Mouse (Mus musculus) heart, embryonic 11.5 days (tissue): ENCODE results near the gene Kcnk1. TPM values are rescaled to one million over a fixed set of nuclear protein-coding genes. Genes with fewer than 3 reads are reported as not detected.

Experiments
- ATAC-seq: fragments of 200-750 bp; cut with Nextera tagmentation; replicated peaks from 2 replicates; pipeline ENCODE4 v1.8.0; 2017; ENCODE audit warnings: moderate library complexity; ENCODE audit not compliant: insufficient number of reproducible peaks, low FRiP score, low TSS enrichment
- H3K27ac ChIP-seq: fragments of 300-500 bp; sonication (generic); 2 replicates; pipeline ENCODE4 v1.5.1; 2014; ENCODE audit warnings: mild to moderate bottlenecking, low read depth, low read length
- H3K27me3 ChIP-seq: fragments of 300-500 bp; sonication (generic); 2 replicates; pipeline ENCODE4 v1.6.1; 2014; ENCODE audit warnings: mild to moderate bottlenecking, low read length, mixed read lengths; ENCODE audit not compliant: control insufficient read depth, insufficient read depth
- H3K36me3 ChIP-seq: fragments of 300-500 bp; sonication (generic); 2 replicates; pipeline ENCODE4 v1.6.1; 2014; ENCODE audit warnings: mild to moderate bottlenecking, low read length, moderate library complexity, mixed read lengths; ENCODE audit not compliant: control insufficient read depth, insufficient read depth
- H3K4me1 ChIP-seq: fragments of 300-500 bp; sonication (generic); 2 replicates; pipeline ENCODE4 v1.6.1; 2014; ENCODE audit warnings: low read length; ENCODE audit not compliant: control insufficient read depth, insufficient read depth
- H3K4me2 ChIP-seq: fragments of 300-500 bp; sonication (generic); 2 replicates; pipeline ENCODE4 v1.6.1; 2014; ENCODE audit warnings: mild to moderate bottlenecking, moderate library complexity
- H3K4me3 ChIP-seq: fragments of 300-500 bp; sonication (generic); 2 replicates; pipeline ENCODE4 v1.5.1; 2014; ENCODE audit warnings: low read depth, low read length
- H3K9ac ChIP-seq: fragments of 300-500 bp; sonication (generic); 2 replicates; pipeline ENCODE4 v1.6.1; 2014; ENCODE audit warnings: mild to moderate bottlenecking, low read depth, low read length, moderate library complexity
- H3K9me3 ChIP-seq: fragments of 300-500 bp; sonication (generic); replicated peaks from 2 replicates; pipeline ENCODE4 v1.6.1; 2016; ENCODE audit warnings: low read length; ENCODE audit not compliant: control insufficient read depth
- WGBS: fragments of 180-500 bp; shearing (Covaris S2); extraction: QIAGEN DNeasy Blood & Tissue Kit; methylation state at CpG from one replicate; pipeline ENCODE4 v1.1.7; 2014; ENCODE audit not compliant: insufficient replicate concordance; 5-methylcytosine and 5-hydroxymethylcytosine counted together
- polyA plus RNA-seq: library from polyadenylated mRNA; unstranded; fragments of >200 nt; fragmentation: Nextera tagmentation; extraction: Ambion mirVana; gene quantifications from 2 replicates; pipeline ENCODE4 v1.2.1, GENCODE M21; 2014

The Kcnk1 gene
- polyA plus RNA-seq, 1 experiment from 2014 or later, result 4.0 TPM

DNA sequence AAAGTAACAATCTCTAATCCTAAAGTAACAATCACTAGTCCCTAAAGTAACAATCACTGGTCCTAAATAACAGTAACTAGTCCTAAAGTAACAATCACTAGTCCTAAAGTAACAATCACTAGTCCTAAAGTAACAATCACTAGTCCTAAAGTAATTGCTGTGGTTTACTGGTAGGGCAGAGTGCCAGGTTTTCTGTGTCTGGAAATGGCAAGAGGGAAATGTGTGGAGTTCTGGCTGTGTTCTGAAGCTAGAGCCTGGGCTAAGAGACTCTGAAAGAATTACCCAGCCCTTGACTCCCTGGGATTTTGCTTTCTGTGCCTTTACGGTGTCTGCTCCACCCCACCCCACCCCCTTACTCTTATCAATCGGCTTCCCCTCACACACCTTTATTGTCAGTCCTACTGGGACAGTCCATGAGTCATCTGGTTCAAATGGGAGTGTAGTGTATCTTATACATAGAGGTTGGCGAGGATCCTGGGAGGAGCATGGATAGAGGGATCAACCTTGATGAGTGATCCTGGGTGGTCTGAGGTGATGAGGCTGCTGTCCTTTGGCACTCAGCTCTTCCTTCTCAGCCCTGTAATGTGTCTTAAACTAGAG is 28.8 kb downstream of the Kcnk1 start:
- ATAC-seq, result no peak
- WGBS, result 58% methylated on average over 3 of the region's 3 CpGs
- H3K4me2 ChIP-seq, result no peak overlapping the region

DNA sequence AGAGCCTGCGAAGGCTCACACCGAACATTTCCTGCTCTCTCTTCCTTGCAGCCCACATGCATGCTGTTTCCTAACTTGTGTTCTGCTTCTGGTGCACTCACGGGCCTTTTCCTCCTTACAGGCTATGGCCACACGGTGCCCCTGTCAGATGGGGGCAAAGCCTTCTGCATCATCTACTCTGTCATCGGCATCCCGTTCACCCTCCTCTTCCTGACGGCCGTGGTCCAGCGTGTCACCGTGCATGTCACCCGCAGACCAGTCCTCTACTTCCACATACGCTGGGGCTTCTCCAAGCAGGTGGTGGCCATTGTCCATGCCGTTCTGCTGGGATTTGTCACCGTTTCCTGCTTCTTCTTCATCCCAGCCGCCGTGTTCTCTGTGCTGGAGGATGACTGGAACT is 29.9 kb downstream of the Kcnk1 start:
- Histone ChIP-seq H3K27me3 (no peaks in the 10 kb centered on the region), H3K4me1 (no peaks in the 10 kb centered on the region), H3K9me3 (no peaks in the 10 kb centered on the region), H3K27ac (no peak overlapping the region), H3K36me3 (no peaks in the 10 kb centered on the region), H3K9ac (no peak overlapping the region), H3K4me2 (no peak overlapping the region), H3K4me3 (no peak overlapping the region)
- 87% methylated on average over 16 of the region's 16 CpGs for WGBS
- no peak for ATAC-seq

More for the DNA sequence above, 28.8 kb downstream of the Kcnk1 start:
- no peaks in the 10 kb centered on the region for H3K9me3 ChIP-seq
- H3K36me3 ChIP-seq, result no peaks in the 10 kb centered on the region
- no peaks in the 10 kb centered on the region for H3K27me3 ChIP-seq
- H3K27ac ChIP-seq, result no peak overlapping the region
- H3K9ac ChIP-seq, result no peak overlapping the region
- H3K4me1 ChIP-seq, result no peaks in the 10 kb centered on the region
- H3K4me3 ChIP-seq, result no peak overlapping the region

DNA sequence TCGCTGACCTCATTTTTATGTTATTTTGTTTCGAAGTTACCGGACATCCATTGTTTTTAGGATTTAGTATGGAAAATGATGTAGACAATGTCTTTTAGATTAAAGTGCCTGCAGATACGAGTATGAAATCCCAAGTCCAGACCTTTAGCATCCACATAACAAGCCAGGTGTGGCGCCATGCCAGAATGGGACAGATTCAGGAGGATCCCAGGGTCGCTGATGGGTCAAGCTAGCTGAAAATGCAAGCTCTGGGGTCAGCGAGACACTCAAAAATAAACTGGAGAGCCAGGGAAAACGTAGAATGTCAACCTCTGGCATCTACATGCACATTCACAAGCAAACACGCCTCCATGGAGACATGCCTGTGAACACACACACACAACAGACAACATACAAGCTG is 31.2 kb downstream of the Kcnk1 start:
- no peaks in the 10 kb centered on the region for H3K27me3 ChIP-seq
- H3K4me3 ChIP-seq, result no peak overlapping the region
- H3K36me3 ChIP-seq, result no peaks in the 10 kb centered on the region
- H3K27ac ChIP-seq, result no peak overlapping the region
- no peak overlapping the region for H3K9ac ChIP-seq
- H3K4me2 ChIP-seq, result no peak overlapping the region
- H3K4me1 ChIP-seq, result no peaks in the 10 kb centered on the region
- no peak for ATAC-seq
- no peaks in the 10 kb centered on the region for H3K9me3 ChIP-seq
- WGBS, result 82% methylated on average over 9 of the region's 9 CpGs

DNA sequence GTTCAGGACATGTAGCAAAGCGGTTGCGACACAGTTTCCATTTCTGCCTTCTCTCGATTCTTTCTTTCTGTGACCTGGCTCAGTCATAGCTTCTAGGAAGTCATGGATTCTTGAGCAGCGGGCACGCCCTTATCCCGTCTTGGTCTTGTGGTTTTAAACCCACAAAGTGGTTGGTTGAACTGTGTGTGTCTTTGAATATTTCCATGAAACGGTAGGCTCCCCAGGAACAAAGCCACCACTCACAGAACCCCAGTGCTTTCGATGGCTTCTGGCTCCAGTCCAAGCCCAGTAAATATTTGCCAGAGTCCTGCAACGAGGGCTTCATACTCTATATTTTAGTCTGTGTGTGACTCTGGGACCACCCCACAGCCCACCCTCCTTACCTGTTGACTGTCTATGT is 31.6 kb downstream of the Kcnk1 start:
- H3K4me1 ChIP-seq, result no peaks in the 10 kb centered on the region
- WGBS, result 75% methylated on average over 9 of the region's 9 CpGs
- no peak overlapping the region for H3K27ac ChIP-seq
- no peaks in the 10 kb centered on the region for H3K9me3 ChIP-seq
- no peaks in the 10 kb centered on the region for H3K36me3 ChIP-seq
- H3K9ac ChIP-seq, result no peak overlapping the region
- H3K4me2 ChIP-seq, result no peak overlapping the region
- no peak for ATAC-seq
- no peak overlapping the region for H3K4me3 ChIP-seq
- H3K27me3 ChIP-seq, result no peaks in the 10 kb centered on the region

DNA sequence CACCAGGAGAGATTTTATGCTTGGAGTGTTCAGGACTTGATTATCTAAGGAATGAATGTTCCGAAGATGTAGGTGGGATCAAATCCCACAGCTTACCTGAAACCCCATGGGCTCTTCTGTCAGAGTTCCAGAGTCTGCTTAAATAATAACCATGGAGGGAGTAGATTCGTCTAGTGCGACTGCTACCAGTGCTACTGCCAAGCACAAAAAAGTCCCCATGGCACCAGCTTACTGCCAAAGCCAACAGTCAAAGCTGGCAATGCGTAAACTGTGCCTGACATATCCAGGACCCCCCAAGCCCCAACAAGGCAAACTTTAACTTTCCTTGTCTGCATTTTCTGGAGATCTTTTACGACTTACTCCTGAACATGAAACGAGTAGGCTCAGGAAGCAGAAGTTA is 32.5 kb downstream of the Kcnk1 start:
- Histone ChIP-seq H3K4me1 (no peaks in the 10 kb centered on the region), H3K27ac (no peak overlapping the region), H3K4me3 (no peak overlapping the region), H3K9ac (no peak overlapping the region), H3K36me3 (no peaks in the 10 kb centered on the region), H3K9me3 (no peaks in the 10 kb centered on the region), H3K4me2 (no peak overlapping the region), H3K27me3 (no peaks in the 10 kb centered on the region)
- WGBS, result 85% methylated on average over 6 of the region's 6 CpGs
- ATAC-seq, result no peak

DNA sequence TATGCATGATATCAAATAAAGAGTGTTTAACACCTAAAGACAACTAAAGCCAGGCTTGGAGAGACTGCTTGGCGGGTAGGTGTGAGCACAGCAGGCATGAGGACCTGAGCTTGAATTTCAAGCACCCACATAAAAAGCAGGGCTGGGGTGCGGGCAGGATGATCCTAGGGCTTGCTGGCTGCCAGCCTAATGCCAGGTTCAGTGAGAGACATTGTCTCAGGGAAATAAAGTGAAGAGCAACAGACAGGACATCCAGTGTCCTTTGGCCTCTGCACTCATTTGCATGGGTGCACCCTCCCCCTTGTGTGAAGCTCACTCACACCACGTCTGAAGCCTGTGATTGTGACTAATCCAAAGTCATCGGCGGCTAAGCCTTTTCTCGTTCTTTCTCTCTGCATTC is 34.0 kb downstream of the Kcnk1 start:
- no peaks in the 10 kb centered on the region for H3K9me3 ChIP-seq
- H3K4me2 ChIP-seq, result no peak overlapping the region
- H3K9ac ChIP-seq, result no peak overlapping the region
- no peak overlapping the region for H3K4me3 ChIP-seq
- ATAC-seq, result no peak
- no peak overlapping the region for H3K27ac ChIP-seq
- no peaks in the 10 kb centered on the region for H3K36me3 ChIP-seq
- no peaks in the 10 kb centered on the region for H3K27me3 ChIP-seq
- no peaks in the 10 kb centered on the region for H3K4me1 ChIP-seq
- 67% methylated on average over 6 of the region's 6 CpGs for WGBS

DNA sequence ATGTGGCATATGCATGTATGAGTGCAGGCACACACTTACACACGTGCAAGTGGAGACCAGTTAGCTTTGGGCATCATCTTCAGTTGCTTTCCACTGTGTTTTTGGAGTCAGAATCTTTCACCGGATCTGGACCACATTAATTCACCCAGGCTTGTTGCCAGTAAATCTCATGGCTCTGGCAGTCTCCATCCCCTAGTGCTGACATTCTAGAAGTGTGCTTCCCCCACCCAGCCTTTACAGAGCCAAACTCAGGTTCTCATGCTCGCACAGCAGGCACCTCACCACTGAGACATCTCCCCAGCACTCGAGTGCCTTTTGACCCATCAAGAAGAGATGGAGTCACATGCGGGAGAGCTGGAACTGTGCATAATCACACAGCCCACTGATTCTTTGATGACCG is 37.8 kb downstream of the Kcnk1 start:
- Histone ChIP-seq H3K4me1 (no peaks in the 10 kb centered on the region), H3K9me3 (no peaks in the 10 kb centered on the region), H3K4me3 (no peak overlapping the region), H3K9ac (no peak overlapping the region), H3K27me3 (no peaks in the 10 kb centered on the region), H3K4me2 (no peak overlapping the region), H3K27ac (no peak overlapping the region), H3K36me3 (no peaks in the 10 kb centered on the region)
- ATAC-seq, result no peak
- WGBS, result 77% methylated on average over 6 of the region's 6 CpGs

DNA sequence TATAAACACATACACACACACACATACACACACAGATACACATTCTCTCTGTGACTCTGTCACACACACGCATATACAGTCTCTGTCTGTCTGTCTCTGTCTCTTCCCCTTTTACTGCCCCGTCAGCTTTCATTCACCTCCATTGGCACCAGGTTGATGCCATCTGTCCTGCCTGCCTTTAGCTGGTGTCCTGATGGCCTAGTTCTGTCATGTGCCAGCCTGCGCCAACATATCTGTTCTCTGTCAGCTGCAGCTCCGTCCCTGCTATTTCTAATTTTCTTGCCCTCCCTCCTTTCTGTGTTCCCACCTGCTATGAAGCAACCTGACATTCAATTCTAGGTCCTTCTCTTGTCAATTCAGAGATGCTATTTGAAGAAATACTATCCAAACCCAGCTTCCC is 40.1 kb downstream of the Kcnk1 start:
- no peak overlapping the region for H3K4me2 ChIP-seq
- H3K27ac ChIP-seq, result no peak overlapping the region
- no peak overlapping the region for H3K9ac ChIP-seq
- H3K27me3 ChIP-seq, result no peaks in the 10 kb centered on the region
- no peaks in the 10 kb centered on the region for H3K4me1 ChIP-seq
- no peak overlapping the region for H3K4me3 ChIP-seq
- no peaks in the 10 kb centered on the region for H3K36me3 ChIP-seq
- no peaks in the 10 kb centered on the region for H3K9me3 ChIP-seq
- ATAC-seq, result no peak
- 83% methylated on average over 4 of the region's 4 CpGs for WGBS

DNA sequence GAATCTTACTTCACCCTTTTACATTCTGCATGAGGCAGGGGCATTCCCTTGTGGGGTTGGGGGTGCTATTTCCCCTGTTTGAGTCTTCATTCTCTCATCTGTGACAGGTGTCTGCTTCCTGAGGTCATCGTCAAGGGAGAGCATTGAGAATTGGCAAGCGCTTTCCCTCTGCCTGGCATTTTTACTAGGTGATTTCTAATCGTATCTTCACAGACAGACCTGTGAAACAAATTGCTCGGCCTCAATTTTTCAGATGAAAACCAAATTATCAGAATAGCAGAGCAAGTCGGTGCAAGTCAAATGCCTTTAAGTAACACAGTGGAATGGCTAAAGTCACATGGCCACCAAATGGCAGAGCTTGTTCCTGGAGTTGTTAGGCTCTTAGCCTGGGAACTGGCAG is 41.4 kb downstream of the Kcnk1 start:
- WGBS, result 72% methylated on average over 5 of the region's 5 CpGs

More for the DNA sequence above, 41.4 kb downstream of the Kcnk1 start:
- no peak for ATAC-seq
- Histone ChIP-seq H3K27me3 (no peaks in the 10 kb centered on the region), H3K27ac (no peak overlapping the region), H3K4me1 (no peaks in the 10 kb centered on the region), H3K4me3 (no peak overlapping the region), H3K4me2 (no peak overlapping the region), H3K9ac (no peak overlapping the region), H3K9me3 (no peaks in the 10 kb centered on the region), H3K36me3 (no peaks in the 10 kb centered on the region)
